Mouse (Mus musculus): ENCODE measurements around the gene Tpbg. TPM values are rescaled to one million over a fixed set of nuclear protein-coding genes. Genes with fewer than 3 reads are reported as not detected.

Tpbg gene
- polyA plus RNA-seq (2017; shearing (Covaris generic)), result not detected

DNA sequence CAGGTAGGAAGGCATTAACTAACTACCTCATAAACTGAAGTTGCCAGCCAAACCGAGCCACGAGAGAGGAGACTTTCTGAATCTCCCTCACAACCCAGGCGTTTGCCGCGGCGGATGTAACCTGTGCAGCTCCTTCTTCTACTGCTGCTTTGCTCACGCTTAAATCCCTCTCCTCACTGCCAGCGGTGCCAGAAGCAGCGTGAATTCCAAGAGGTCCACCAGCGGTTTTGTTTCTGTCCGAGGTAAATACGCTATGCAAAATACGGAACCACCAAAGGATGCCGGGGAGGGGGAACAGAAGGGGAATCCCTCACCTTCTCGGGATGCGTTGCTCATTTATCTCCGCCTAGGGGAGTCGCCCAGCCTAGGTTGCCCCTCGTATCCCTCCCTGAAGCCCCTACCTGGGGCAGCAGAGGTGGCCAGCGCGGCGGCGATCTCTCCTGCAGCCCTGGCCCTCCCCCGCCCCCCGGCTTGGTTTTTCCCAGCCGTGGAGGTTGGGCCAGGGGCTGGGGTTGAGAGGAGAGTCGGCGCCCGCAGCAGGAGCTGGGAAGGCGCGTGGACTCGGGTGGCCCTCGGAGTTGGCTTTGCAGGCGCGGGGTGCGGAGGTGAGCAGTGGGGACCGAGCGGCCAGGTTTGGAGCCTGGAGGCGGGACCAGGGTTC lies at the start of gene Tpbg:
Gene Tpbg (plus strand): TSS at position 30 of the 661 bp plus-strand sequence.

Other genes with a start within 250 kb of the Tpbg start
- 50.2 TPM for gene Ibtk, start 93.0 kb upstream of the Tpbg start, polyA plus RNA-seq (2017; shearing (Covaris generic))